Mouse (Mus musculus) cortical plate, adult 2 months (tissue): ENCODE measurements around the gene Dut.
A peak's percentile ranks its signal among the peaks of the same experiment; 100 is the strongest.

Source experiments
- CTCF ChIP-seq: fragments of 200-500 bp; IDR thresholded peaks from 2 replicates; pipeline ENCODE4 v1.5.1; 2011; ENCODE audit warnings: mild to moderate bottlenecking, control low read depth, low read length; ENCODE audit not compliant: insufficient read depth; ENCODE audit errors: extremely low read depth
- POLR2A ChIP-seq: fragments of 200-500 bp; IDR thresholded peaks from 2 replicates; pipeline ENCODE4 v1.6.1; 2011; ENCODE audit warnings: mild to moderate bottlenecking, low read length, control low read depth; ENCODE audit not compliant: insufficient read depth; ENCODE audit errors: extremely low read depth

- no peak for TF ChIP-seq POLR2A
- TF ChIP-seq CTCF = peak; percentile 71
These were observed 32.4 kb upstream of the Dut start for GRCm38 (mm10) chr2:125214592-125214991.
